Mouse (Mus musculus): ENCODE measurements around the gene Ccdc105.

Ccdc105 gene

DNA sequence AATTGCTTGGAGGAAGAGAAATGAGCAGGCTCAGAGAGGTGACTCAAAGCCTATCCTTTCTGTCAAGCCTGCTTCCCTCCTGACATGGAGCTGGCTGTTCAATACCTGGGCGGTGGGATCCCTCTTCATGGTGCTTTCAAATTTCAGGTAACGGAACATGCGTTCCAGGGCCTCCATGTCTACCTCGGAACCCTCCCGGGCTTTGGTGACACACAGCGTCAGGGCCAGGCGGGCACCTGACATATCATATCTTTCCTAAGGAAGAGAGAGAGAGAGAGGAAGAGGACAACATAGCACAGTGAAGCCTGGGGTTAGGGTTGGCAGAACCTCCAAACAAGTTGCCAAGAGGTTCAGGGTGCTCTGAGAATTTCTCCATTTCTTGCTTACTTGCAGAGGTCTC, 37.7 kb downstream of the Ccdc105 start:
- no peak for DNase-seq (ENCODE audit: low spot score)

DNA sequence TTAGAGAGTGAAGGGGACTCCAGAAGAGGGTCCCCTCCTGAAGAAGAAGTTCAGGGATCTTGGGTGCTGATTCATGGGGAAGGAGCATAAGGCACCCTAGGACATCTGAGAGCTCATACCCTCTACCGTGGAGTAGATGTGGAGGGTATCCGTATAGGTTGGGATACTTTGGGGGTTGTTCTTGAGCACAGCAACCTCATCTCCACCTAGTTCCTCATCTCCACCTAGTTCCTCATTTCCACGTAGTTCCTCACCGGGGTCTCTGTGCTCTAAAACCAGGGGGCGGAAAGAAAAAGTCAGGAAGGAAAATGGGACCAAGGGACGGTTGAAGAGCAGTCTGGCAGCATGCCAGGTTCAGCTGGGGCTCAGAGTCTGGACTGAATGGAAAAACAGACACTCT, 38.7 kb downstream of the Ccdc105 start:
- DNase-seq (ENCODE audit: low spot score), result no peak

DNA sequence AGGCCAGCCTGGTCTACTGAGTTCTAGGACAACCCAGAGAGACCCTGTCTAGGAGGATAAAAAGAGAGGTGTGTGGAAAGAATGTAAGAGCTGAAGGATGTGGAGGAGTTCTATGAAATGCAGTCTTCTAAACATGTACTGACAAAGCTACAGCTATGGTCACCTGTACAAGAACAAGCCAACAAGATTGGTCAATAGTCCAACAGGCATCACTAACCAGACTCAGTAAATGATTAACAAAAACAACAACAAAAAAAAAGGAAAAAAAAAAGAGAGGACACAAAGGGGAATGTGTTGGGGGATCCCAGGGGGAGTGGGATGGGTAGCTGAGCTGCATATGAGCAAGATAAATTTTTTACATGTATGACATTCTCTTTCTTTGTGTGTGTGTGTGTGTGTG, 42.2 kb downstream of the Ccdc105 start:
- no peak for DNase-seq (ENCODE audit: low spot score)

DNA sequence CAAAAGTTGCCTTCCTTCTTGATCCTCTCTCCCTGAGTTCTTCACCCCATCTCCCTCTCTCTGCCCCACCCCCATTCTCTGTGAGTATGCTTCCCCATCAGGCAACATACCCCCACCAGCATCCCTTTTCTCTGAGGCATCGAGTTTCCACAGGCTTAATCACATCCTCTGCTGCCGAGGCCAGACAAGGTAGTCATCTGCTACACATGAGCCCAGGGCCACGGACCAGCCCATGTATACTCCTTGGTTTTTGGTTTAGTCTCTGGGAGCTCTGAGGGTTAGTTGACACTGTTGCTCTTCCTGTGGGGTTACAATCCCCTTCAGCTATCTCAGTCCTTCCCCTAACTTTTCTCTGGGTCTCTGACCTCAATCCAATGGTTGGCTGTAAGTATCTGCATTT, 52.0 kb downstream of the Ccdc105 start:
- no peak for DNase-seq (ENCODE audit: low spot score)
